Mouse (Mus musculus) embryonic facial prominence, embryonic 15.5 days (tissue): ENCODE results near the gene Prl7a1. TPM values are rescaled to one million over a fixed set of nuclear protein-coding genes. Genes with fewer than 3 reads are reported as not detected.

Experiments used
- ATAC-seq: fragments of 200-750 bp; cut with Nextera tagmentation; 2 replicates; pipeline ENCODE4 v1.8.0; 2017; ENCODE audit warnings: low read depth, moderate TSS enrichment; ENCODE audit not compliant: insufficient number of reproducible peaks, low FRiP score, low TSS enrichment
- H3K27ac ChIP-seq: fragments of 300-500 bp; sonication (generic); replicated peaks from 2 replicates; pipeline ENCODE4 v1.5.1; 2015; ENCODE audit warnings: mild to moderate bottlenecking, inconsistent platforms
- H3K27me3 ChIP-seq: fragments of 300-500 bp; sonication (generic); 2 replicates; pipeline ENCODE4 v1.6.1; 2015; ENCODE audit warnings: inconsistent platforms
- H3K36me3 ChIP-seq: fragments of 300-500 bp; sonication (generic); 2 replicates; pipeline ENCODE4 v1.6.1; 2015; ENCODE audit warnings: mild to moderate bottlenecking, inconsistent platforms
- H3K4me1 ChIP-seq: fragments of 300-500 bp; sonication (generic); 2 replicates; pipeline ENCODE4 v1.6.1; 2015; ENCODE audit warnings: inconsistent platforms
- H3K4me2 ChIP-seq: fragments of 300-500 bp; sonication (generic); replicated peaks from 2 replicates; pipeline ENCODE4 v1.6.1; 2015; ENCODE audit warnings: mild to moderate bottlenecking, inconsistent platforms
- H3K4me3 ChIP-seq: fragments of 300-500 bp; sonication (generic); replicated peaks from 2 replicates; pipeline ENCODE4 v1.5.1; 2015; ENCODE audit warnings: mild to moderate bottlenecking, inconsistent platforms
- H3K9ac ChIP-seq: fragments of 300-500 bp; sonication (generic); 2 replicates; pipeline ENCODE4 v1.6.1; 2015; ENCODE audit warnings: inconsistent platforms
- H3K9me3 ChIP-seq: fragments of 300-500 bp; sonication (generic); replicated peaks from 2 replicates; pipeline ENCODE4 v1.6.1; 2016; ENCODE audit warnings: inconsistent platforms
- WGBS: fragments of 180-500 bp; shearing (Covaris S2); methylation state at CpG from one replicate; pipeline ENCODE4 v1.1.7; 2015; 5-methylcytosine and 5-hydroxymethylcytosine counted together
- polyA plus RNA-seq: library from polyadenylated mRNA; unstranded; fragments of >200 nt; fragmentation: Nextera tagmentation; extraction: Ambion mirVana; gene quantifications from 2 replicates; pipeline ENCODE4 v1.2.1, GENCODE M21; 2015

Gene Prl7a1
- polyA plus RNA-seq: not detected in 2 replicates

DNA sequence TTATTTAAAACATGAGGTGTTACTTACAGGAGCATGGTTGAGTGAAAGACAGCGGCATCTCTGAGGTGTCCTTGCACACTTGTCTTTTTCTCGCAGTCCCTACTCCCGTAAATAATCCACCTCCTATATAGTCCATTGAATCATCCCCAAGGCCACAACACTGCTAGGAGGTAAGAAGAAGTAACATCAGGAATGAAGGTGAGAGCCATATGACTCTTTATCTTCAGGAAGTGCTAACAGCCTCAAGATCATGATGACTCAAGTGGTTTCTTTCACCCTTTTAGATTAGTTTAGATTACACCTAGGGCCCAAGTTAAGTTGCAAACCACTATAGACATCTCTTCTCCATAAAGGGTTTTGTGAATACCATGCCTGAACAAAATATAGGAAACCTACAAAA, at the start of gene Prl7a1:
TSS of gene Prl7a1 (minus strand) at position 101 of the 400 bp plus-strand sequence.
- no peaks in the 10 kb centered on the region for H3K9me3 ChIP-seq
- H3K4me1 ChIP-seq: no peaks in the 10 kb centered on the region
- H3K4me2 ChIP-seq: no peak within 1 kb of the TSS
- ATAC-seq: no peak
- H3K36me3 ChIP-seq: no peaks in the 10 kb centered on the region
- no peak within 1 kb of the TSS for H3K27ac ChIP-seq
- no peak within 1 kb of the TSS for H3K9ac ChIP-seq
- 91% methylated on average over 3 of the region's 3 CpGs for WGBS
- no peak within 1 kb of the TSS for H3K4me3 ChIP-seq
- no peaks in the 10 kb centered on the region for H3K27me3 ChIP-seq

DNA sequence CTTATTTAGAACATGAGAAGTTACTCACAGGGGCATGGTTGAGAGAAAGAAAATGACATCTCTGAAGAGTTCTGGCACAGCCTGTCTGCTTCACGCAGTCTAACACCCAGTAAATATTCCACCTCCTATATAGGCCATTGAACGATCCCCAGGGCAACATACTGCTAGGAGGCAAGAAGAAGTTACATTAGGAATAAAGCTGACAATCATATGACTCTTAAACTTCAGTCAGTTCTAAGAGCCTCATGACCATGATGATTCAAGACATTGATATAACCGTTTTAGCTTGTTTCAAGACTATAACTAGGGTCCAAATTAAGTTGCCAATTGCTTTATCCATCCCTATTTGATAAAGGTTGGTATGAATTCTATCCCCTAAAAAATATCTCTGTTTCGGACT, 25.6 kb upstream of the Prl7a1 start, which contains the start of gene Prl7a2:
TSS of gene Prl7a2 (minus strand) at position 101 of the 400 bp plus-strand sequence.
- H3K27ac ChIP-seq: no peak within 1 kb of the TSS
- H3K4me1 ChIP-seq: no peaks in the 10 kb centered on the region
- 82% methylated on average over 4 of the region's 4 CpGs for WGBS
- H3K36me3 ChIP-seq: no peaks in the 10 kb centered on the region
- no peaks in the 10 kb centered on the region for H3K27me3 ChIP-seq
- no peaks in the 10 kb centered on the region for H3K9me3 ChIP-seq
- H3K9ac ChIP-seq: no peak within 1 kb of the TSS
- no peak within 1 kb of the TSS for H3K4me3 ChIP-seq
- no peak within 1 kb of the TSS for H3K4me2 ChIP-seq
- ATAC-seq: no peak

DNA sequence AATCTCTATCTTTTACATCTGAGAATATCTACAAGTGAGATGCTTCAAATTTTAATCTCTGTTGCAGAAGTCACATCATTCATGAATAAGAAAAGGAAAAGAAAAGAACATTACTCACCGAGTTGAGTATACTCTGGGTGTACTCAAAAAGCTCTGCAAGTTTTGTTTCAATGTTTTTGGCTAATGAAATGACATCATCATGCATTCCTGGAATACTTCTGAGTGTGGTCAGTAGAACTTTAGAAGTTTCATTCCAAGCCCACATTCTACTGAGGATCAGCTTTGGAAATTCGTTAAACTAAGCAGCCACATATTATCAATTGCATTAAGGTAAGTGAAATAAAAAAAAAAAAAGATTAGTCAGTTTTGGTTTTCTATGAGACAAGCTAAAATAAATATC, 18.5 kb upstream of the Prl7a1 start:
- no peak overlapping the region for H3K27ac ChIP-seq
- no peak overlapping the region for H3K4me3 ChIP-seq
- H3K36me3 ChIP-seq: no peaks in the 10 kb centered on the region
- H3K4me2 ChIP-seq: no peak overlapping the region
- no peak overlapping the region for H3K9ac ChIP-seq
- H3K9me3 ChIP-seq: no peaks in the 10 kb centered on the region
- ATAC-seq: no peak
- WGBS: 72% methylated on average over 2 of the region's 2 CpGs
- H3K4me1 ChIP-seq: no peaks in the 10 kb centered on the region
- H3K27me3 ChIP-seq: no peaks in the 10 kb centered on the region

DNA sequence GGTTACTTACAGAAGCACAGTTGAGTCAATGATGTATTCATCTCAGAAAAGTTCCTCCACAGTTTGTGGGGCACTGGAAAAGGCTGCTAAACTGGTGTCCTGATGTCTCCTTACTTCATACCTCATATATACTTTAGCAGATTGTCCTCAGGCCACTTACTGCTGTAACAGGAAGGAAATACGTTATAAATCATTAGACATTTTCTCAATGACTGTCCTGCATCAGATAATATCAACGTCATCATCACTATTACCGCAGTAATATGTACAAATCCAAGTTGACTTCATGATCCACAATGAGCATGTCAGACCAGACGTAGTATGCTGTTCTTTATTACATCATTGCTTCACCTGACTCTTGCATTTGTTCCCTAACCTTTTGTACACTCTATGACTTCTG, 31.8 kb downstream of the Prl7a1 start, which contains the start of gene Prl7b1:
TSS of gene Prl7b1 (minus strand) at position 101 of the 400 bp plus-strand sequence.
- ATAC-seq: no peak
- WGBS: 75% methylated on average over 4 of the region's 4 CpGs

More for the DNA sequence above, 31.8 kb downstream of the Prl7a1 start, which contains the start of gene Prl7b1:
- H3K4me1 ChIP-seq: no peaks in the 10 kb centered on the region
- no peaks in the 10 kb centered on the region for H3K9me3 ChIP-seq
- H3K4me2 ChIP-seq: no peak within 1 kb of the TSS
- no peak within 1 kb of the TSS for H3K4me3 ChIP-seq
- H3K27ac ChIP-seq: no peak within 1 kb of the TSS
- no peak within 1 kb of the TSS for H3K9ac ChIP-seq
- no peaks in the 10 kb centered on the region for H3K27me3 ChIP-seq
- H3K36me3 ChIP-seq: no peaks in the 10 kb centered on the region

Other genes with a start within 250 kb of the Prl7a1 start
- not detected in 2 replicates for gene Prl8a6, start 203.8 kb downstream of the Prl7a1 start, polyA plus RNA-seq
- gene Prl8a8, start 129.3 kb downstream of the Prl7a1 start, polyA plus RNA-seq: not detected in 2 replicates
- not detected in 2 replicates for gene Prl8a9, start 77.9 kb downstream of the Prl7a1 start, polyA plus RNA-seq
- gene Prl8a1, start 60.3 kb downstream of the Prl7a1 start, polyA plus RNA-seq: not detected in 2 replicates
- gene Prl7b1, start 31.9 kb downstream of the Prl7a1 start, polyA plus RNA-seq: not detected in 2 replicates
- not detected in 2 replicates for gene Prl7a2, start 25.5 kb upstream of the Prl7a1 start, polyA plus RNA-seq
- gene Prl7d1, start 74.2 kb upstream of the Prl7a1 start, polyA plus RNA-seq: not detected in 2 replicates
- not detected in 2 replicates for gene Prl7c1, start 138.3 kb upstream of the Prl7a1 start, polyA plus RNA-seq
- not detected in 2 replicates for gene Prl2a1, start 159.2 kb upstream of the Prl7a1 start, polyA plus RNA-seq
- gene Prl2c1, start 206.8 kb upstream of the Prl7a1 start, polyA plus RNA-seq: not detected in 2 replicates